Mouse (Mus musculus) thymus, postnatal 14 days (tissue): Measurements from ENCODE around the gene Ganab.
"Not testable (repeated sequence)": the region's sequence is repeated elsewhere in the genome, so short reads cannot be mapped to it uniquely, and the experiment has no call there.

ENCODE experiments used
- DNase-seq: peaks from one replicate; pipeline ENCODE4 v3.0.0; 2021

Gene Ganab

DNA sequence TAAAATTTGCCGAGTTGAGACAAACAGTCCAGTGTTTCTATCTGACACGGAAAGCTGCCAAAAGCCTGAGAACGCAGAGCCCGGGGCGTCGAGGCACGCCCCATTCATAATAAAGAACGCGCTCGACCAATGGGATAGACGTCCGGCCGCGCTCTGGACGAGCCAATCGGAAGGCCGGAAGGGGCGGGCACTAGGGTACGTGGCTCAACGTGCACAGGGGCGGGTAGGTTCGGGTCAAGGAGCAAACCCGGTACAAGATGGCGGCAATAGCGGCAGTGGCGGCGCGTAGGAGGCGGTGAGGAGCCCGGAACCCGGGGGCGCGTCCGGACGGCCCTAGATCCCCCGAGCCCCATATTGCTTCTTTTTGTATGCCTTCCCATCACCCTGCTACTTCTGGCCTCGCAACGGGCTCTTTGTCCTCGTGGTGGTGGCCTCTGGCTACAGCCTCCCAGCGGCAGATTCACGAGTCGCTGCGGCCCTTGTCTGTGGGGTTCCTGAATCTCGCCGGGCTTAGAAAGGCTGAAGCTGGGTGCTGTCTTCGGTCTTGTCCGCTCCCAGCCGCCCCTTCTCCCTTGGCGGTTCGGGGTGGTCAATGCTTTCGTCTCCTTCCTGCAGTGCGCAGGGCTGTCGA is at the start of gene Ganab:
Gene Ganab (plus strand): TSS at position 207 of the 631 bp plus-strand sequence.
- peak; percentile 96 for DNase-seq

DNA sequence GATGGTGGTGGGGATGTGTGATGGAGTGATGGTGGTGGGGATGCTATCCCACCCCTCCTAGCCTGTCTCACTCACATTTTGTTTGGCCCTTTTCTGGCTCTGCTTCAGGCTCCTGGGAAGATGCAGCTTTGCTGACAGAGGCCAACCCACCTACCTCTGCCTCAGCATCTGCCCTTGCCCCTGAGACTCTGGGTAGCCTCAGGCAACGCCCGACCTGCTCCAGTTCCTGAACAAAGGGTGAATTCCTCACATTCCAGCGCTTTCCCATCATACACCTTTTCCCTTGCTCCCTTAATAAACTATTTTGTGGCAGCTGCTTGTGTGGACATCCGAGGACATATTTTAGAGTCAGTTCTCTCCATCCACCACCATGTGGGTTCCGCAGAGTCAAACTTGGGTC is 49.5 kb upstream of the Ganab start:
- no peak for DNase-seq

DNA sequence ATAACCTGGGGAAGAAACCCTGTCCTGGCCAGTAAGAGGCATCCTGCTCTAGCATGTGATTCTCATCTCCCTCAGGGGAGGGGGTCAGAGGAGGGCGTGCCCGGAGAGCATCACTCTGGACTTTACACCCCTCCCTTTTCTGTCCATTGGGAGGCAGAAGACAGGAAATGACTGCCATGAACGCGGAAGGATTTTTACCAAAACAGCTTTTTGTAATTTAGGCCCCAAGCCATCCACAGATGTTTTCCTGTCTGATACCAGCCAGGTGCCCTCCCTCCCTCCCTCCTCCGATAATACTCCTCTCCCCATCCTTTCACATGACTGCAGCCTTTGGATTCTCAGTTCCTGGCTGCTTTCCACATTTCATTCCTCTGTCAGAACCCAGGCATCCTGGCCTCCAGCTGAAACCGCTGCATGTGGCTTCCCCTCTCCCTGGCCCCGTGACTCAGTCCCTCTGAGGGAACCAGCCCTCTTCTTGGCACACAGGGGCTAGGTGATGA is 47.4 kb upstream of the Ganab start, which contains the start of gene Lrrn4cl:
Gene Lrrn4cl (plus strand): TSS at position 367 of the 500 bp plus-strand sequence.
- no peak for DNase-seq

DNA sequence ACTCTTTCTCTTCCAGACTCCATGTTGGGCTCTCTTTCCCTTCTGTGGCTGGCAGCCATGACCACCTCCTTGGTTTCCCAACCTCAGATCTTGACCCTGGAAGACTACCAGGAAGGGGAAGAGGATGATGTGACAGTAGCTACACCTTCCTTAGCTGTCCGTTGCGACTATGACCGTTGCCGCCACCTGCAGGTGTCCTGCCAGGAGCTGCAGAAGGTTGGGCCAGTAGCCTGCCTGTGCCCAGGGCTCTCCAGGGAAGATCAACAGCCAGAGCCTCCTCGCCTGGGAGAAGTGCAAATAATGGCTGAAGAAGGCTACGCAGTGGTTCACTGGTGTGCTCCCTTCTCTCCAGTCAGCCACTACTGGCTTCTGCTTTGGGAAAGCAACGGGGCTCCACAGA is 46.2 kb upstream of the Ganab start:
- no peak for DNase-seq

DNA sequence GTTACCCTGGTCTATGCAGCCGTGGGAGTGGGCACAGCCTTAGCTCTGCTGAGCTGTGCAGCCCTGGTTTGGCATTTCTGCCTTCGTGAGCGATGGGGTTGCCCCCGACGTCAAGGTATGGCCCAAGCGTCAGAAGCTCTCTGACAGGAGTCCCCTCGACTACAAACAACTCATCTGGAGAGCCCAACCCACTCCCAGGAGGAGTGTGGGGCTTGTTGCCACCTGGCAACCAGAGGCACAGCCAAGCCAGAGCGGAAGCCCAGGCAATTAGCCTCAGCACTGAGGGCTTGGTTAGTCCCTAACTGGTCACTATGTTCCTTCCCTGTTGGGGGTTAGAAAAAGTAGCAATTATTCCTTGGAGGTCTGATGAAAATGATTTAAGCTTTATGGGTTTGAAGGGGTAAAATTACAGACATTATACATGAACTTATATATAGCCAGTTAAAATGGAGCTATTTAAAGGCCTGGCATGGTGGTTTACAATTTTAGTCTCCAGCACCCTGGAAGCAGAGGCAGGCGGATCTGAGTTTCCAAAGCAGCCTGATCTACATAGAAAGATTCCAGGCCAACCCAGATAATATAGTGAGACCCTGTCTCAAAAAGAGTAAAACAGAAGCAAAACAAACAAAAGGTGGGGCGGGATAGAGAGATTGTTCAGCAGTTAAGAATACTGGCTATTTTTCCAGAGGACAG is 45.5 kb upstream of the Ganab start:
- no peak for DNase-seq

DNA sequence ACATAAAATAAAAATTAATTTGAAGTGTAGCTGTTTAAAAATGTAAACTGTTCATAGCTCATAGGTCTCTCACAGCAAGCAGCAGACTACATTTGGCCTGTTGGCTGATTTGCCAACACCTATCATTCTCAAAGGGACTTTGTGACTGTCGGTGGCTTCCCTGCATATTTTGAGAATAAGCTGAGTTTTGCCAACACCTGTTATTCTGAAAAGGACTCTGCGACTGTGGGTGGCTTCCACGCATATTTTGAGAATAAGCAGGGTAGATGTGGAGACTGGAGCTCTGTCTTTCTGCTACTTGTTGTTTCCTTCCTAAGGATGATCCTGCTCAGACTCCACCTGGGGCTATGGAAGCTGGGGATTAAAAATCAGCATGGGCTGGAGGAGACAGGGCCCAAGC is 44.8 kb upstream of the Ganab start:
- DNase-seq = no peak

DNA sequence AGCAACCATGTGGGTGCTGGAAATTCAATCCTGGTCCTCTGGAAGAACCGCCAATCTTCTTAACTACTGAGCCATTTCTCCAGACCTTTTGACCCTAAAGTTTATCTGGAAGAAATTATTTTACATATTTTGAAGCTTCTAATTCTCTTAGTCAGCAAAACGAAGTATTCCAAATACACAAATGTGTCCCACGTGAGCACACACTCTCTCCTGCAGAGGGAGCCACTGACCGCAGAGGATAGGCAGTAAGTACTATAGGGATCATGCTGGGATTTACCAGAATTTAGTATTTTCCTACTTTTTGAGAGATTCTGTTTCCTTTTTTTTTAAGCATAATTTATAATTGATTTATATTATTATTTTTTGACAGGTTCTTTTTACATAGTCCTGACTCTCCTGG is 40.2 kb upstream of the Ganab start:
- peak; percentile 62 for DNase-seq

DNA sequence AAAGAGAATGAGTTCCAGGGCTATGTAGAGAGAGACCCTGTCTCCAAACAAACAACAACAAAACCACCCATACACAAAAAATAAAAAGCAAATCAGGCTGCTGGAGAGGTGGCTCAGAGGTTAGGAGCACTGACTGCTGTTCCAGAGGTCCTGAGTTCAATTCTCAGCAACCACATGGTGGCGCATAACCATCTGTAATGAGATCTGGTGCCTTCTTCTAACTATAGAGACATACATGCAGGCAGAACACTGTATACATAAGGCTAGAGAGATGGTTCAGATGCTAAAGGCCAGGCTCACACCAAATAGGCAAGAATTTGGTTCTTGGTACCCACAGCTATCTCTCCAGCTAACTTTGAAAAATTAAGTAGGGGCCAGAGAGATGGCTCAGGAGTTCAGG is 38.9 kb upstream of the Ganab start:
- DNase-seq = peak; percentile 70

DNA sequence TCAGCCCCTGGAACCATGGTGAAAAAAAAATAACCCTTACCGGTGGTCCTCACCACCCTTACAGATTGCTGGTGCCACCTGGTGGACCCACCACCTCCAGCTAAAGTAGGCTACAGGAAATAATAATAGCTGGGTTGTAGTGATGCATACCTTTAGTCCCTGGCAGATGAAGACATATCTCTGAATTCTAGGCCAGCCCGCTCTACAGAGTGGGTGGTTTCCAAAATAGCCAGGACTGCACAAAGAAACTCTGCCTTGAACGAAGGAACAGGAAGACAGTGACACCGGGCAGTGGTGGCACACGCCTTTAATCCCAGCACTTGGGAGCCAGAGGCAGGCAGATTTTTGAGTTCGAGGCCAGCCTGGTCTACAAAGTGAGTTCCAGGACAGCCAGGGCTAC is 33.6 kb upstream of the Ganab start:
- no peak for DNase-seq

DNA sequence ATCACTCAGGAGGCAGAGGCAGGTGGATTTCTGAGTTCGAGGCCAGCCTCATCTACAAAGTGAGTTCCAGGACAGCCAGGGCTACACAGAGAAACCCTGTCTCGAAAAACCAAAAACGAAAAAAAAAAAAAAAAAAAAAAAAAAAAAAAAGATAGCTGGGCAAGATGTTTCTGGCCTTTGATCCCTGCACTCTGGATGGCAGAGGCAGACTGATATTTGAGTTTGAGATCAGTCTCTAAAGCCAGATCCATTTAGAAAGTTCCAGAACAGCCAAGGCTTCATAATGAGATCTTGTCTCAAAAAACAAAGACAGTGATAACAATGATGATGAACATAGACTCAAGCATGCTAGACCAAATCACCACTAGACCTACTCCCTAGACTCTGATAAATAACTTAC is 27.5 kb upstream of the Ganab start:
- DNase-seq = not testable (repeated sequence)

DNA sequence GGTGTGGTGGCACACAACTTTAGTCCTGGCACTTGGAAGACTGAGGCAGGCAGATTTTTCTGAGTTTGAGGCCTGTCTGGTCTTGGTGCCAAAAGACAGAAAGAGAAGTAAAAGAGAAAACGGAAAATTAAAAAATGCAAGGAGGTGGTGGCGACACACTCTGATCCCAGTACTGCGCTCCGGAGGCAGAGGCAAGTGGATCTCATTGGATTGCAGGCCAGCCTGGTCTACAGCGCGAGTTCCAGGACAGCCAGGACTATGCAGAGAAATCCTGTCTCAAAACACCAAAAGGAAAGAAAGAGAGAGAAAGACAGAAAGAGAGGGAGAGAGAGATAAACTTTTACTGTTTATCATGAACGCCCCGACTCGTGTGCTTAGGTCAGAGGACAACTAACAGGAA is 27.0 kb upstream of the Ganab start:
- no peak for DNase-seq

DNA sequence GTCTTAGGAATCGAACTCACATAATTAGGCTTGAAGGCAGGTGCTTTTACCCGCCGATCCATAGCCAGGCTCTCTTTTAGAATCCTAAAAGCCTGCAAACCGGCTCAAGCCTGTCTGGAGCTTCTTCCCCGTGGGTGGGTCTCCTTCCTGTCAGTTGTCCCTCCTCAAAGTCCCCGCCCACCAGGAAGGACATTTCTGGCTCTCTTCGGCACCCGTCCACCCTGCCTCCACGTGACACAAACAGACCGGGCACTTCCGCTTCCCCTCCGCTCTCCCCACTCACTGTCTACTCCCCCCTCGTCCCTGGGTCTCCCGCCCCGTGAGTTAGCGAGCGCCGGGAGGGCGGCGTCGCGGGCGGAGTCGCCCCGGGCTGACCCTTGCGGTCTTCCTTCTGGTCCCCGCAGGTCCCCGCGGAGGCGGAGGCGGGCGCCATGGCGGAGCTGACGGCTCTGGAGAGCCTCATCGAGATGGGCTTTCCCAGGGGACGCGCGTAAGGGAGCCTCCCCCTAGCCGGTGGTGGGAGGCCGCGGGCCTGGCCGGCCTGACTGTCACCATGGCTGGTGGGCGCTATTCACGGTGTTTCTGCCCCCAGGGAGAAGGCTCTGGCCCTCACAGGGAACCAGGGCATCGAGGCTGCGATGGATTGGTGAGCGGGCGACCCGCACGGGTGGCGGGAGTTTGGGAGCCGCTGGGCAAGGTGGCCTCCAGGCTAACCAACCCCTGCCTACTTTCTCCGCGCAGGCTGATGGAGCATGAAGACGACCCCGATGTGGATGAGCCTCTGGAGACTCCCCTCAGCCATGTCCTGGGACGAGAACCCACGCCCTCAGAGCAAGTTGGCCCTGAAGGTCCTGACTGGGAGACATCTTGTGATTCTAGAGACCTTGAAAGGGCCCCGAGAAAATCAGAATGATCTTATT is 26.3 kb upstream of the Ganab start, which contains the start of gene Ubxn1:
Gene Ubxn1 (plus strand): TSS at position 230 of the 920 bp plus-strand sequence.
- DNase-seq = peak; percentile 97

DNA sequence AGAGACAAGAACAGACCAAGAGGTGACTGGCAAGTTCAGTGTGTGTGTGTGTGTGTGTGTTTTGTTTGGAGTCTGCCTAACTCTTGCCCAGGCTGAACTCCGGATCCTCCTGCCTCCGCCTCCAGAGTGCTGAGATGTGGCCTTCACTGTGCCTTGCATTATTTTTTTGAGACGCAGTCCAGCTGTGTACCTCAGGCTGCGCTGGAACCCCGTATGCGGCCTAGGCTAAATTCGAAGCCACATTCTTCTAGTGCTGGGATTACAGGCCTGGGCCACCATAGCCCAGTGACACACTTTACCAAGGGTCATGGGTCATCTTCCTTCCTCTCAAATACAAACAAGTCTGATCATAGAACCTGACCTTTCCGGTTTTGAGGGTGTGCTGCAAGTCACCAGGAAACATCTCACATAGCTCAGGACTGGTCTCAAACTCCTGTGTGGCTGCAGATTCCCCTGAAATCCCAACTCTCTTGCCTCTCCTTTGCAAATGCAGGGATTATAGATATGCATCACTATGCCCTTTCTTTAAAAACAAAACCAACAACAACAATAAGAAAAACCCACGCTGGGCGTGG is 25.5 kb upstream of the Ganab start:
- no peak for DNase-seq

DNA sequence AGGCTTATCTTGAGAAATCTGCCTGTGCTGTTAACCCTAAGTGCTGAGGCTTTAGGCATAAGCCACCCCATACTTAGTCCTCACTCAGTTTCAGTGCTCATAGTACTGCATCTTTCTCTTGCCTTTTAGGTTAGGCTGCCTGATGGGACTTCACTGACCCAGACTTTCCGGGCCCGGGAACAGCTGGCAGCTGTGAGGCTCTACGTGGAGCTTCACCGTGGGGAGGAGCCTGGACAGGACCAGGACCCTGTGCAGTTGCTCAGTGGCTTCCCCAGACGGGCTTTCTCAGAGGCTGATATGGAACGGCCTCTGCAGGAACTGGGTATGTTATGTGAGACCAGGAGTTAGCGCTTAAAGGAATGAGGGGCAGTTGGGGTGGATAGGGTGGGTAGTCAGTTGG is 22.8 kb upstream of the Ganab start:
- DNase-seq = no peak

DNA sequence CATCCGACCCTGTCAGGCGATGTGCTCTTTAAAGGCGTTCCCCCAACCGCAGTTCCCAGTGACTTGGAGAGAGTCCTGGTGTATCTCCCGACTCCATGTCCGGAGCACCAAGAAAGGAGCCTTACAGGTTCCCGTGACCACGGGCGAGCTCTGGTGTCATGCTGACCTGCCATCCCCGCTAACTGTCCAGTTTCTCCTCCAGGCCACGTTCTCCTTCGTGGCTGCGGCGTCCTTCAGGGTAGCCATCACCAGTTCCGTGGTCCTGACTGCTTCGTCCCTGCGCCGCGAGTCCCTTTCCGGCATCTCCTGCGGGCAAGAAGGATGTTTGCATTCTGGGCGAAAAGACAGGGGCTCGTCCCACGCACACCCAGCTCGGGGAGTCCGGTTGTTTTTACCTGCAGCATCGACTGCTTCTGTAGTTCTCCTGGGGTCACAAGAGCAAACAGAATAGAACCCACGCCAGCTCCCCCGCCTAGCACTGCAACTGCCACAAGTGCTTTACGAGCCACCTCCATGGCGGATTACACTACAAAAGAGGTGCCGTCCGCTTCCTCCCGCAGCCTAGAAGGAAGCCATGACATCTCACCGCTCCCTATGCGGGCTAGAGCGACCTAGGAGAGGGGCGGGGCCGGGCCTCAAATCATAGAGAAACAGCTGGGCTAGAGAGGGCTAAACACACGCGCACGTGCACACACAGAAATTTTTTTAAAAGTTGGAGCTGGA is 17.4 kb upstream of the Ganab start, which contains the start of gene Uqcc3:
Gene Uqcc3 (minus strand): TSS at position 613 of the 723 bp plus-strand sequence.
- DNase-seq = peak; percentile 94

DNA sequence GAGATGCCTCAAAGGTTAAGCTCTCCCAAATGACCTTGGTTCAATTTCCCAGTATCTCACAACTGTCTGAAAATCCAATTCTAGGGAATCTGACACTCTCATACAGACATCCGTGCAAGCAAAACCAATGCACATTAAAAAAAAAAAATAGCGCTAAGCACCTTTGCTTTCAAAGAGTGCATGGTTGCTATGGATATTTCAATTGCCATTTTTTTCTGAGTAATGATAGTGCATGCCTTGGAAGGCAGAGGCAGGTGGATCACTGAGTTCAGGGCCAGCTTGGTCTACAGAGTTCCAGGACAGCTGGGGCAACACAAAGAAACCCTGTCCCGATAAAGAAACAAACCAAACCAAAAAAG is 16.9 kb upstream of the Ganab start:
- DNase-seq = no peak

DNA sequence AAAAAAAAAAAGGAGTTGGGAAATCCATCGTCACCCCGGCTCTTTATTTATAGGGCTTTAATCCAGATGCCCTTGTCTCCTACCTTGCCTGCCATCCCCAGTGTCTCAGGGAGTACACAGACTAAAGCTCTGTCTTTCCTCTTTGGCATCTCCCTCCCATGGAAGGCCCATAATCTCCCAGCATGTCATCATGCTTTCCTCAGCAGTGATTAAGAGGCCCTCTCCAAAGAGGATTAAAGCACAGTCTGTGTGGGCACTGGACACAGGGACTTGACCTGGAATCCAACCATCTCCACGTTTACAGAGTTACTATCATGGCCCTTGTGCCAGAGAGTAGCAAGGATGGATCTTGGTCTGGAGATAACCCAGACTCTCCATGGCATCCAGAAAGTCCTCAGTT is 14.3 kb upstream of the Ganab start, which contains the start of the genes Lbhd1 and Gm49403:
Gene Lbhd1 (plus strand): TSS at position 117 of the 400 bp plus-strand sequence.
Gene Gm49403 (plus strand): TSS at position 315 of the 400 bp plus-strand sequence.
- no peak for DNase-seq

DNA sequence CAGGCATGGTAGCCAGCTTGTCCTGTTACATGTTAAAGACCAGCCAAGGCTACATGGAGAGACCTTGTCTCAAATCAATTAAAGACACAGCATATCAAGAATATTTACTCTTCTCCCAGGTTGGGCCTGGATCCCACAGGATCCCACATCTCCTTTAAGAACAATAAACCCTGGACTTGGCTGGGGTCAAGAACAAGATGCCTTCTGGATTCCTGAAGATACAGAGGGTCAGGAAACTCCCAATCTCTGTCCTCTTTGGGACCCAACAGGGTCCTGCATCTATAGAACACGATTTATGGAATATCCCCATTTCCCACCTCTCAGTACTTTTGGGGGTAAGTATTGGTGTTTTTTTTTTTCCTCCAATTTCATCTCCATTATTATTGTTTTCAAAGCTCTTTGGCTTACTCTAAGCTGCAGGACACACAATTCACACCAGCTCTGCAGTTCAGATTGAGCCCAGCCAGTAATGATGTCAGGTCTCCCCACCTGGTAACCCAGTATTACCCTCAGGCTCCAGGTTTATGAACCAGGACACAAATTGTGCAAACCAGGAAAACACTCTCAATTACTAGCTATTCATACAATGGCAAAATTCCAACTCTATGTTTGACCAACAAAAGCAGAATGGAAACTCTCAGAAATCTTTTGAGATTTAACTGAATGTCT is 10.8 kb upstream of the Ganab start:
- DNase-seq = no peak

DNA sequence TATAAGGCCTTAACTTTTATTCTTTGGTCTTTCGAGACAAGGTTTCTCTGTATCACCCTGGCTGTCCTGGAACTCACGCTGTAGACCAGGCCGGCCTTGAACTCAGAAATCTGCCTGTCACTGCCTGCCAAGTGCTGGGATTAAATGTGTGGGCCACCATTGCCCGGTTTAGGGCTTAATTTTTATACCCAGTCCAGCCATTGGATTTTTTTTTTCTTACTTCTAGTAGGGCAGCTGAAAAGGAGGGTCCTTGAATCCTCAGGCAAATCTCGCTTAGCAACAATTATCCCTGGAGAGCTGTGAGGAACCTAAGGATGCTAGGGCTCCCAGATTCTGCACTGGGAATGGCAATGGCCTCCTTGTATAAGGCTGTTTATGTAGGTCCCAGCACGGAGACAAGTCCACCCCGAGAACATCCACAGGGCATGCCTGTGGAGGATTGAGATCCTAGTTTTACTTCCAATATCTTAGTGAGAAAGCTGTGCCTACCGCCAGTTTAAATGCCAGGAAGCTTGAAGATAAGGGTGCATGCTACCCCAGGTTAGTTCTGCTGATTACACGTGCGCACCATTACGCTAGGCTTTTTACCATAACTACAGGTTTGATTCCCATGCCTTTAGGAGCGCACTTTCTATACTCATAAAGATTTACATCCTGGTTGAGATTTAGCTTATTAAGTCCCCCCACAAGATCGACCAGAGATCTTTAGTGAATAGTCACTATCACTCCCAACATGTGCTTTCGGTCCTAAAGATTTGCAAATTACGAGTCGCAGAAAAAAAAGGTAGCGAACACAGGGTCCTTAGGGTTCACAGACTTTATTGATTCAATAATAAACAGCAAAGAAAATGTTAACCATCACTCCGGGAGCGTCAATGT is 10.0 kb upstream of the Ganab start:
- DNase-seq = no peak
